Mouse (Mus musculus) kidney, embryonic 16.5 days (tissue): ENCODE data around the gene 9130023H24Rik. TPM values are rescaled to one million over a fixed set of nuclear protein-coding genes. Genes with fewer than 3 reads are reported as not detected.

Source experiments
- ATAC-seq: fragments of 200-750 bp; cut with Nextera tagmentation; 2 replicates; pipeline ENCODE4 v1.8.0; 2017; ENCODE audit warnings: moderate TSS enrichment; ENCODE audit not compliant: low FRiP score, low TSS enrichment
- H3K27ac ChIP-seq: fragments of 300-500 bp; sonication (generic); 2 replicates; pipeline ENCODE4 v1.5.1; 2014; ENCODE audit warnings: low read length
- H3K27me3 ChIP-seq: fragments of 300-500 bp; sonication (generic); 2 replicates; pipeline ENCODE4 v1.6.1; 2014; ENCODE audit warnings: low read length, control low read depth, mixed read lengths; ENCODE audit not compliant: insufficient read depth
- H3K36me3 ChIP-seq: fragments of 300-500 bp; sonication (generic); 2 replicates; pipeline ENCODE4 v1.6.1; 2014; ENCODE audit warnings: low read length, control low read depth, mixed read lengths; ENCODE audit not compliant: insufficient read depth
- H3K4me1 ChIP-seq: fragments of 300-500 bp; sonication (generic); 2 replicates; pipeline ENCODE4 v1.6.1; 2014; ENCODE audit warnings: low read length, control low read depth, mixed read lengths; ENCODE audit not compliant: insufficient read depth
- H3K4me2 ChIP-seq: fragments of 300-500 bp; sonication (generic); replicated peaks from 2 replicates; pipeline ENCODE4 v1.6.1; 2014; ENCODE audit warnings: low read depth, low read length
- H3K4me3 ChIP-seq: fragments of 300-500 bp; sonication (generic); 2 replicates; pipeline ENCODE4 v1.5.1; 2014; ENCODE audit warnings: mild to moderate bottlenecking, low read length
- H3K9ac ChIP-seq: fragments of 300-500 bp; sonication (generic); replicated peaks from 2 replicates; pipeline ENCODE4 v1.6.1; 2014; ENCODE audit warnings: low read length
- H3K9me3 ChIP-seq: fragments of 300-500 bp; sonication (generic); 2 replicates; pipeline ENCODE4 v1.6.1; 2016; ENCODE audit warnings: low read length, control low read depth
- WGBS: fragments of 180-500 bp; shearing (Covaris S2); extraction: QIAGEN DNeasy Blood & Tissue Kit; methylation state at CpG from one replicate; pipeline ENCODE4 v1.1.7; 2014; 5-methylcytosine and 5-hydroxymethylcytosine counted together
- polyA plus RNA-seq: library from polyadenylated mRNA; unstranded; fragments of >200 nt; fragmentation: Nextera tagmentation; extraction: Ambion mirVana; gene quantifications from 2 replicates; pipeline ENCODE4 v1.2.1, GENCODE M21; 2015

9130023H24Rik gene
- polyA plus RNA-seq, 1 experiment from 2014 or later: 8.7 TPM

DNA sequence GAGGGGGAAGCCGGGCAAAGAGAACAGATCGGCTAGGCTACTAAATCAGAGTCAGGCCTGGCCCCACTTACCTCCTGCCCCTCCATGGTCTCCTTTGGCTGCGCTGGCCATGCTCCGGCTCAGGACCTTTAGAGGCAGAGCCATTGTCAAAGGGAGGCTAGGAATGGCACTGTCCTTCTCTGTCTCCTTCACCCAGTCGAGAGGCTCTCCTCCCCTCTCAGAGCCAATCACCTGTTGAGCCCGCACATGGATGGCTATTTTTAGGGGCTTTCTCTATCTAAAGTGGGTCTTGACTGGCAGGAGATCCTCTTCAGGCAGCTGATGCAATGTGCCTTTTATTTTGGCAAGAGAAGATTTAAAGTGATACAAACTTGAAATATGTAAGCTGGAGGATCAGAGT lies 31.7 kb downstream of the 9130023H24Rik start, which contains the start of gene Cox6a2:
Gene Cox6a2, minus strand, starts transcription at position 236 of the 400 bp plus-strand sequence.
- H3K4me3 ChIP-seq: no peak within 1 kb of the TSS
- H3K27ac ChIP-seq: no peak within 1 kb of the TSS
- H3K4me2 ChIP-seq: no peak within 1 kb of the TSS
- no peaks in the 10 kb centered on the region for H3K36me3 ChIP-seq
- H3K4me1 ChIP-seq: no peaks in the 10 kb centered on the region
- 72% methylated on average over 6 of the region's 6 CpGs for WGBS
- H3K27me3 ChIP-seq: no peaks in the 10 kb centered on the region
- H3K9ac ChIP-seq: no peak within 1 kb of the TSS
- H3K9me3 ChIP-seq: no peaks in the 10 kb centered on the region
- no peak for ATAC-seq

DNA sequence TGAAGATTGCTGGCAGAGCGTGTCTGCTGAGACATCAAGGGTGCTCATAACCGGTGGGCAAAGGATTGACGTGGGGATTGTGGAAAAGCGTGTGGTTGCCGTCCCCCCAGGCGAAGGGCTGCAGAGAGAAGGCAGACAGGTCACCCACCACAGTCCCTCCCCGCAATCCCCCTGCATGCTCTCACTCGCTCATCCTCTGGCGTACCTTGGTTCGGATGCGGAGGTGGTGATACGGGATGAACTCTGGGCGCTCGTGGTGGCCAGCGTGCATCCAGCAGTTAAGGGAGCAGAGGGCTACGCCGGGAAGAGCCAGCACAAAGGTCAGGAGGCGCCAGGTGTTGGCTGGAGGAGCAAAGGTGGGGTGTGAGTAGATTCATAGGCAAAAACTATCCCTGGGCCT lies 32.1 kb downstream of the 9130023H24Rik start:
- no peak for ATAC-seq
- Histone ChIP-seq H3K27ac (no peak overlapping the region), H3K4me2 (no peak overlapping the region), H3K4me3 (no peak overlapping the region), H3K4me1 (no peaks in the 10 kb centered on the region), H3K9me3 (no peaks in the 10 kb centered on the region), H3K36me3 (no peaks in the 10 kb centered on the region), H3K27me3 (no peaks in the 10 kb centered on the region), H3K9ac (no peak overlapping the region)
- 83% methylated on average over 18 of the region's 18 CpGs for WGBS

DNA sequence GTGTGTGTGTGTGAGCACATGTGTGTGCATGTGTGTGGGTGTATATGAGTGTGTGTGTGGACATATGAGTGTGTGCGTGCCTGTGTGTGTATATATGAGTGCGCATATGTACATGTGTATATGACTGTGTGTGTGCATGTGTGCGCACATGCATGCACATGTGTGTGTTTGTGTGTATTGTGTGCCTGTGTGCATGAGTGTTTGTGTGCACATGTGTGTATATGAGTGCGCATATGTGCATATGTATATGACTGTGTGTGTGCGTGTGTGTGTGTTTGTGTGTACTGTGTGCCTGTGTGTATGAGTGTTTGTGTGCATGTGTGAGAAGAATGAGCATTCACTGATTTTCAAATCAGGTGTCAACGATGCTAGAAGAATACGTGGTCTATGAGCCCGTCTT lies 33.7 kb downstream of the 9130023H24Rik start:
- no peaks in the 10 kb centered on the region for H3K9me3 ChIP-seq
- H3K9ac ChIP-seq: no peak overlapping the region
- no peaks in the 10 kb centered on the region for H3K4me1 ChIP-seq
- 91% methylated on average over 8 of the region's 8 CpGs for WGBS
- no peaks in the 10 kb centered on the region for H3K27me3 ChIP-seq
- H3K4me2 ChIP-seq: no peak overlapping the region
- no peaks in the 10 kb centered on the region for H3K36me3 ChIP-seq
- no peak overlapping the region for H3K4me3 ChIP-seq
- no peak for ATAC-seq
- no peak overlapping the region for H3K27ac ChIP-seq

DNA sequence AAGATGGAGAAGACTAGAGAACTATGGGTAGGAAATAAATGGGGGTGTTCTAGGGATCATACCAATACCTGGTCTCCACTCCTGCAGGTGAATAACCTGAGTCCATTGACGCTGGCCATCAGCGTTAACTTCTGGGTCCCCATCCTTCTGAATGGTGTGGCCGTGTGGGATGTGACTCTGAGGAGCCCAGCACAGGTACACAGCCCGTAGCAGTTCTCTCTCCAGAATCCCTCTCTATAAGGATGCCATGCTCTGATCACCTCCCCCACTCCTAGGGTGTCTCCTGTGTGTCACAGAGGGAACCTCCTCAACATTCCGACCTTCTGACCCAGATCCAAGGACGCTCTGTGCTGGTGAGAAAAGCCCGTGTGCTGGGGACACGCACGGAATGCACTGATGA lies 34.8 kb downstream of the 9130023H24Rik start:
- Histone ChIP-seq H3K9ac (no peak overlapping the region), H3K4me3 (no peak overlapping the region), H3K4me2 (no peak overlapping the region), H3K4me1 (no peaks in the 10 kb centered on the region), H3K27ac (no peak overlapping the region), H3K36me3 (no peaks in the 10 kb centered on the region), H3K9me3 (no peaks in the 10 kb centered on the region), H3K27me3 (no peaks in the 10 kb centered on the region)
- ATAC-seq: no peak
- WGBS: 78% methylated on average over 9 of the region's 9 CpGs

DNA sequence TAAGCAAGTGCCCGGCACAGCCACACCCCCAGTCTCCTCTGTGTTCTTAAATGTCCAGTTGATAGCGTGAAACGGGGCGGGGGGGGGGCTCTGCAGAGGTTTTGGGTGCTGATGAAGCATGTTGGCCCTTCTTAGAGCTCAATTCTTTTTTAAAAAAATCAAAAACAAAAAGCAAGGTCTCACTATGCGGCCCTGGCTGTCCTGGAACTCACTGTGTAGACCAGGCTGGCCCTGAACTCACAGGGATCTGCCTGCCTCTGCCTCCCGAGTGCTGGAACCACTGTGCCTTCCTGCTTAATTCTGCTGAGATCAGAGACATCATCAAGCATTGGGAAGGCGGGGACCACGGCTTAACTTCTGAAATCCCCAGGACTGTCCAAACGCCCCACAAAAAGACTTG lies 36.2 kb downstream of the 9130023H24Rik start:
- H3K9ac ChIP-seq: no peak overlapping the region
- H3K9me3 ChIP-seq: no peaks in the 10 kb centered on the region
- no peaks in the 10 kb centered on the region for H3K27me3 ChIP-seq
- ATAC-seq: no peak
- no peaks in the 10 kb centered on the region for H3K36me3 ChIP-seq
- H3K4me1 ChIP-seq: no peaks in the 10 kb centered on the region
- H3K27ac ChIP-seq: no peak overlapping the region
- WGBS: 84% methylated on average over 9 of the region's 9 CpGs
- no peak overlapping the region for H3K4me3 ChIP-seq
- H3K4me2 ChIP-seq: no peak overlapping the region

Other genes starting within 250 kb of the 9130023H24Rik start
- gene Pycard, start 244.2 kb downstream of the 9130023H24Rik start, polyA plus RNA-seq: 60.1 and 61.8 TPM in 2 replicates
- 0.16 and 0.23 TPM in 2 replicates for gene Trim72, start 234.1 kb downstream of the 9130023H24Rik start, polyA plus RNA-seq
- 0.80 and 1.0 TPM in 2 replicates for gene Itgam, start 175.4 kb downstream of the 9130023H24Rik start, polyA plus RNA-seq
- not detected in 2 replicates for gene Gm49368, start 175.3 kb downstream of the 9130023H24Rik start, polyA plus RNA-seq
- gene Itgax, start 108.5 kb downstream of the 9130023H24Rik start, polyA plus RNA-seq: 0.06 TPM in 2 replicates
- not detected in 2 replicates for gene Itgad, start 83.7 kb downstream of the 9130023H24Rik start, polyA plus RNA-seq
- gene Cox6a2, start 31.6 kb downstream of the 9130023H24Rik start, polyA plus RNA-seq: 1.7 and 3.0 TPM in 2 replicates
- gene Armc5, start 689 bp downstream of the 9130023H24Rik start, polyA plus RNA-seq: 19.7 and 21.7 TPM in 2 replicates
- 104 and 111 TPM in 2 replicates for gene Tgfb1i1, start 8.8 kb upstream of the 9130023H24Rik start, polyA plus RNA-seq
- 15.0 and 15.6 TPM in 2 replicates for gene Slc5a2, start 27.6 kb upstream of the 9130023H24Rik start, polyA plus RNA-seq
- gene BC017158, start 60.1 kb upstream of the 9130023H24Rik start, polyA plus RNA-seq: 34.2 and 39.0 TPM in 2 replicates
- gene Rgs10, start 180.7 kb upstream of the 9130023H24Rik start, polyA plus RNA-seq: 7.7 and 7.8 TPM in 2 replicates
- 22.2 and 25.6 TPM in 2 replicates for gene Tial1, start 223.7 kb upstream of the 9130023H24Rik start, polyA plus RNA-seq